Mouse (Mus musculus): ENCODE results near the gene Fggy. TPM values are rescaled to one million over a fixed set of nuclear protein-coding genes. Genes with fewer than 3 reads are reported as not detected.
A peak's percentile ranks its signal among the peaks of the same experiment; 100 is the strongest.

Fggy gene
- polyA plus RNA-seq, 1 experiment from 2014 or later = 6.3 TPM

DNA sequence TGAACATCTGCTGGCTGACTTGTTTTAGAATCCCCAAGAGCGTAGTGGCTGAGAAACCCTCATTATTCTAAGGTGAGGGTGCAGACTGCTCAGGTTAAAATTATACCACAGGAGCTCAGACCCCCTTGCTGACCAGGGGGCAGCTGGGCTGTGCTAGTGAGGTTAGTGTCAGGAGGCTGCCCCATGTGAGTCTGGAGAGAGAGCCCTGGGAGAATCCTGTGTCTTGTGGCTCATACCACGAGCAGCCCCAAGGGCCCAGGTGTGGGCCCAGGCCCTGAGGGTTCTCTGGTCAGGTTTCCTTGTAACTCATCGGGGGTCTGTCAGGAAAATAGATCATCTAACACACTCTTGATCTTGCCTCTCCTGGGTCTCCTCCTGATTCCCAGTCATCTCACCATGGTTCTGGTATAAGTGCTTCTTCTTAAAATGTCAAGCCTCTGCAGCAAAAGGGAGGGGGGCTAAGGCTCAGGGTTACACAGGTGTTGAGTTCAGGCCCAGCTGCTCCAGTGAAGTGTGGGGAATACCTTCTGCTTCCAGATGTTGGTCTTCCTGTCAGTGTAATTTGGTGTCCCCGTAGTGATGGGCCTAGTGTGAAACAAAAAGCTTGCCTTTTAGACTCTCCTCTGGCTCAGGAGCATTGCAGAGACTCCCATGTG, 26.9 kb downstream of the Fggy start:
- Histone ChIP-seq H3K4me3 (ENCODE audit: low read depth, low read length) (no peak overlapping the region), H3K27me3 (replicated peaks; ENCODE audit: control insufficient read depth, insufficient read depth, low read length) (no peaks in the 10 kb centered on the region), H3K9ac (ENCODE audit: low read length) (no peak overlapping the region), H3K36me3 (ENCODE audit: control insufficient read depth, insufficient read depth, low read length) (no peaks in the 10 kb centered on the region), H3K9me3 (replicated peaks; ENCODE audit: control insufficient read depth, low read length) (no peaks in the 10 kb centered on the region), H3K4me1 (ENCODE audit: control insufficient read depth, insufficient read depth, low read length) (no peaks in the 10 kb centered on the region), H3K27ac (ENCODE audit: low read depth, low read length) (no peak overlapping the region), H3K4me2 (ENCODE audit: low read length) (no peak overlapping the region)
- WGBS = 86% methylated on average over 4 of the region's 4 CpGs
- ATAC-seq (no peak), DNase-seq (ENCODE audit: low spot score) (no peak)

DNA sequence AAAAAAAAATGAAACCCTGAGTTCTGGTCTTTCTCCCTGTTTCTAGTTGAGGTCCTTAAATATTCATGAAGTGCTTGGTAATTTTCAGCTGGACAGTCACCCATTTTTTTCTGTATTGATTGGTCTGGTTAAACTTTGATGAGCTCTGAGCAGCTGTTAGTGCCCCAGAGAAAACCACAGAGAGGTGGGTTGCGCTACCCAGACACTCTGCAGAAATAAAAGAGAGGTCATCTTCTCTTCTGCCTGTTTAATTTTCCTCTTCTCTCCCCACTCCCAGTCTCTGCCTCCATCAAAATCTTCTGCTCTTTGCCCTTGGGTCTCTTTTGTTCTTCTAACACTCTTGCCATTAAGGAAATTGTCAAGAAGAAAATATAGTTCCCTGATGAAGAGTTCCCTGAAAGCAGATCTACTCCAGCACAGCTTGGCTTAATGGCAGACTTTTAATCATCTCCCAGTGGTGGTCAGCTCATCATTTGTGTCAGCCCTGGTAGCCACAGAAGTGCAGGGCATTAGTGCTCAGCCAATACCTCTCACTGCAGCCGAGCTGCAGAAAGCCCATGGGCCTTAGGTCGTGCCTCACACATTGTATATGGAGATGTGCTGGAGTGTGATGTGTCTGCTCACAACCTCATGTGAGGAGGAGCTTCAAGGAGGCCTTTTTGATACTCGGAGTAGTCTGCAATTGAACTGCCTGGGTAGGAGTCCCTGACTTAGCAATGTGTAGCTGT, 29.1 kb downstream of the Fggy start:
- no peaks in the 10 kb centered on the region for H3K36me3 ChIP-seq (ENCODE audit: control insufficient read depth, insufficient read depth, low read length)
- ATAC-seq (no peak), DNase-seq (ENCODE audit: low spot score) (no peak)
- H3K4me1 ChIP-seq (ENCODE audit: control insufficient read depth, insufficient read depth, low read length) = no peaks in the 10 kb centered on the region
- no peak overlapping the region for H3K4me3 ChIP-seq (ENCODE audit: low read depth, low read length)
- no peak overlapping the region for H3K27ac ChIP-seq (ENCODE audit: low read depth, low read length)
- H3K4me2 ChIP-seq (ENCODE audit: low read length) = no peak overlapping the region
- H3K27me3 ChIP-seq (replicated peaks; ENCODE audit: control insufficient read depth, insufficient read depth, low read length) = no peaks in the 10 kb centered on the region
- WGBS = 83% methylated on average over 4 of the region's 4 CpGs
- no peak overlapping the region for H3K9ac ChIP-seq (ENCODE audit: low read length)
- H3K9me3 ChIP-seq (replicated peaks; ENCODE audit: control insufficient read depth, low read length) = no peaks in the 10 kb centered on the region

DNA sequence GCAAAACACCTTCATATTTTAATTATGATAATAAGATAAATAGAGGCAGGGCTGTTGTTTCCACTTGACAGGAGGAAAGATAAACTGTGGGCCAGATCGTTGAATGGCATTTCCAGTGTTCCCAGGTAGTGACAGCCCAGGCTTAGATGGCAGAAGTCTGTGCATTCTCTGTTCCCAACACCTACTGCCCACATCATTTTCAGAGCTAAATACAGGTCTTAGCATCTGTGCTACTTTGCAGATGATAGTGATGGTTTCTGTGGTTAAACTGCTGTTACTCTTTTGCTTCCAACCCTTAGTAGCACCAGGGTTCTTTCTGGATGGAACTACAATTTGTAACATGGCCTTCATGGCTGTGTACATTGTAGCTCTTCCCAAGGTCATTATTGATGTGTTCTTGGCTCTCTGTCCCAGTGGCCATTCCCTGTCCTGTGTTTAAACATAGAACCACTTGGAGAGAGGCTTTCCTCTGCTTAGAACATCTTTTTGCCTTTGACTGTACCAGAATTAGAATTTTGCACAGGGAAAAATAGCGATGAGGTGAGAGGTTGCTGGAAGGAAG, 31.5 kb downstream of the Fggy start:
- ATAC-seq (no peak), DNase-seq (ENCODE audit: low spot score) (no peak)
- Histone ChIP-seq H3K4me1 (ENCODE audit: control insufficient read depth, insufficient read depth, low read length) (no peaks in the 10 kb centered on the region), H3K27me3 (replicated peaks; ENCODE audit: control insufficient read depth, insufficient read depth, low read length) (no peaks in the 10 kb centered on the region), H3K4me3 (ENCODE audit: low read depth, low read length) (no peak overlapping the region), H3K27ac (ENCODE audit: low read depth, low read length) (no peak overlapping the region), H3K36me3 (ENCODE audit: control insufficient read depth, insufficient read depth, low read length) (no peaks in the 10 kb centered on the region), H3K9ac (ENCODE audit: low read length) (no peak overlapping the region), H3K9me3 (replicated peaks; ENCODE audit: control insufficient read depth, low read length) (no peaks in the 10 kb centered on the region), H3K4me2 (ENCODE audit: low read length) (no peak overlapping the region)
- WGBS = 92% methylated on average over 2 of the region's 2 CpGs

DNA sequence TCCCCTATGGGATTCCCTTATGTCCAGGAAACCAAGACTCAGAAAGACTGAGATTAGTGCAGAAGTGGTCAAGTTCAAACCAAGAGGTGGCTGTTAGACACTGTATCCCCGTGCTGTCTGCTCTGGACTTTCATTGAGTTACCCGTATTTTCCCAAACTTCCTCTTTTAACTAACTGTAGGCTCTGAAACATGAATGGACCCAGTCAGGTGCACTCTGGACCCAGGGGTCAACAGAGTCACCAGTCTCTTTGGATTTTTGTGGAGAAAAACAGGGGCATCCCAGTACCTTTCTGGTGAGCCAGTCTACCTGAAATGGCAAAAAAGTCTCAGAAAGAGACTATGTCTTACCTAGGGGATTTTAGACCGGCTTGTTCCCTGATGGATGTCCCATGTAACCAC, 33.6 kb downstream of the Fggy start:
- no peaks in the 10 kb centered on the region for H3K36me3 ChIP-seq (ENCODE audit: control insufficient read depth, insufficient read depth, low read length)
- H3K27me3 ChIP-seq (replicated peaks; ENCODE audit: control insufficient read depth, insufficient read depth, low read length) = no peaks in the 10 kb centered on the region
- ATAC-seq (no peak), DNase-seq (ENCODE audit: low spot score) (no peak)
- H3K9ac ChIP-seq (ENCODE audit: low read length) = no peak overlapping the region
- no peak overlapping the region for H3K4me3 ChIP-seq (ENCODE audit: low read depth, low read length)
- no peaks in the 10 kb centered on the region for H3K9me3 ChIP-seq (replicated peaks; ENCODE audit: control insufficient read depth, low read length)
- 90% methylated on average over 3 of the region's 3 CpGs for WGBS
- no peaks in the 10 kb centered on the region for H3K4me1 ChIP-seq (ENCODE audit: control insufficient read depth, insufficient read depth, low read length)
- H3K27ac ChIP-seq (ENCODE audit: low read depth, low read length) = no peak overlapping the region
- H3K4me2 ChIP-seq (ENCODE audit: low read length) = no peak overlapping the region

DNA sequence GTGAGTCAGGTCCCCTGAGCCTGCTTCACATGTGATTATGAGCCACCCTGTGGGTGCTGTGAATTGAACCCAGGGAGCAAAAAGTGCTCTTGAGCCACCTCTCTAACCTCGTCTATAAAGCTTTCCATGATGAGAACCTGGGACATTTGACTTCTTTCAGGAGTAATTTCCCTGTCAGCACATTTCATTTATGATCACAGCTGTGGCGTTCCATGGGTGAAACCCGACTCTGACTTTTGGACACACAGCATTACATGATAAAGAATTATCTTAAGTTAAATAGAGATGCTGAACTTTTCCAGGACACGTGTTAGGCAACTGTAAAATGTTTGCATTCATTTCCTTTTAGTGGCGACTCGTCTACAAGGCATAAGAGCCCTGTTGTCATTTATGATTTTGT, 39.9 kb downstream of the Fggy start:
- H3K4me3 ChIP-seq (ENCODE audit: low read depth, low read length) = no peak overlapping the region
- DNase-seq (ENCODE audit: low spot score) (no peak), ATAC-seq (no peak)
- H3K27me3 ChIP-seq (replicated peaks; ENCODE audit: control insufficient read depth, insufficient read depth, low read length) = no peaks in the 10 kb centered on the region
- WGBS = 89% methylated on average over 6 of the region's 6 CpGs
- no peak overlapping the region for H3K9ac ChIP-seq (ENCODE audit: low read length)
- H3K36me3 ChIP-seq (ENCODE audit: control insufficient read depth, insufficient read depth, low read length) = no peaks in the 10 kb centered on the region
- H3K27ac ChIP-seq (ENCODE audit: low read depth, low read length) = no peak overlapping the region
- H3K4me2 ChIP-seq (ENCODE audit: low read length) = no peak overlapping the region
- H3K9me3 ChIP-seq (replicated peaks; ENCODE audit: control insufficient read depth, low read length) = no peaks in the 10 kb centered on the region
- no peaks in the 10 kb centered on the region for H3K4me1 ChIP-seq (ENCODE audit: control insufficient read depth, insufficient read depth, low read length)

DNA sequence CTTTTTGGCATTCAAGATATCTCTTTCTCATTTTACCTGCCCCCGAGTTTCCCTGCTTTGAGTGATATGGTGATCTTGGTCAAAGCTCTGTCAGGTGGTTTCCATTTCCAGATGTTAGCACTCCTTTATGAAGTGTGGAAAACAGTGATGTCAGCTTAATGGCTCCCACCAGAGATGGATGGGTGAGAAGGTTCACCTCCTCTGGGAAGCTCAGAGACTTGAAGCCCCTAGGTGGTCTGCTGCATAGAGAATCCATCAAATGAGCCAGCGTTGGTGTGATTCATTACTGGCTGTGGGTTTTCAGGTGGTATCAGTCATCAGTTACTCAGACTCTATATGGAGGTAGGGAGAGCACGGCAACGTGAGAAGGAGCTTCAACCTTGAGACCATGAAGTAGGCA, 44.5 kb downstream of the Fggy start:
- 92% methylated on average over 4 of the region's 4 CpGs for WGBS
- ATAC-seq = no peak

DNA sequence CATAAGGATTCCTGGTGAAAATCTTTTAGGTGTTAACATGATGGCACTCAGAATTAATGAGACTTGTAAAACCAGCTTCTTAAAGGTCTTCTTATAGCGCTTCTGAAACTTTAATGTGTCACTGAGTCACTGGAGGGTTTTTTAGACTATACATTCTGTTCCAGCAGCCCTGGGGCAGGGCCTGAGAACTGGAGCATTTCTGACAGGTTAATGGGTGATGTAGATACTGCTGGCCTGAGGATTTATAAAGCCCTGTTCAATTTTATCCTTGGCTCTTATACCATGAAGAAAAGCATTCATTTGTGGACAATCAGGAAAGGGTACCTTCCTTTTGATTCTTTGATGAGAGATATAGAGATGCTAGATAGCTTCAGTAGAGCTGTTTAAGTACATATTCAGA, 45.9 kb downstream of the Fggy start:
- ATAC-seq = no peak
- Histone ChIP-seq H3K4me2 (ENCODE audit: low read length) (no peak overlapping the region), H3K9me3 (replicated peaks; ENCODE audit: control insufficient read depth, low read length) (no peaks in the 10 kb centered on the region), H3K4me1 (ENCODE audit: control insufficient read depth, insufficient read depth, low read length) (no peaks in the 10 kb centered on the region), H3K27ac (ENCODE audit: low read depth, low read length) (no peak overlapping the region), H3K9ac (ENCODE audit: low read length) (no peak overlapping the region), H3K4me3 (ENCODE audit: low read depth, low read length) (no peak overlapping the region), H3K27me3 (replicated peaks; ENCODE audit: control insufficient read depth, insufficient read depth, low read length) (no peaks in the 10 kb centered on the region), H3K36me3 (ENCODE audit: control insufficient read depth, insufficient read depth, low read length) (no peaks in the 10 kb centered on the region)
- no peak for DNase-seq (ENCODE audit: low spot score)
- 82% methylated on average over 1 of the region's 1 CpGs for WGBS

More for the DNA sequence above, 44.5 kb downstream of the Fggy start:
- Histone ChIP-seq H3K4me1 (ENCODE audit: control insufficient read depth, insufficient read depth, low read length) (no peaks in the 10 kb centered on the region), H3K9me3 (replicated peaks; ENCODE audit: control insufficient read depth, low read length) (no peaks in the 10 kb centered on the region), H3K36me3 (ENCODE audit: control insufficient read depth, insufficient read depth, low read length) (no peaks in the 10 kb centered on the region), H3K27me3 (replicated peaks; ENCODE audit: control insufficient read depth, insufficient read depth, low read length) (no peaks in the 10 kb centered on the region), H3K9ac (ENCODE audit: low read length) (no peak overlapping the region), H3K4me2 (ENCODE audit: low read length) (no peak overlapping the region), H3K27ac (ENCODE audit: low read depth, low read length) (no peak overlapping the region), H3K4me3 (ENCODE audit: low read depth, low read length) (no peak overlapping the region)
- DNase-seq (ENCODE audit: low spot score) = no peak

DNA sequence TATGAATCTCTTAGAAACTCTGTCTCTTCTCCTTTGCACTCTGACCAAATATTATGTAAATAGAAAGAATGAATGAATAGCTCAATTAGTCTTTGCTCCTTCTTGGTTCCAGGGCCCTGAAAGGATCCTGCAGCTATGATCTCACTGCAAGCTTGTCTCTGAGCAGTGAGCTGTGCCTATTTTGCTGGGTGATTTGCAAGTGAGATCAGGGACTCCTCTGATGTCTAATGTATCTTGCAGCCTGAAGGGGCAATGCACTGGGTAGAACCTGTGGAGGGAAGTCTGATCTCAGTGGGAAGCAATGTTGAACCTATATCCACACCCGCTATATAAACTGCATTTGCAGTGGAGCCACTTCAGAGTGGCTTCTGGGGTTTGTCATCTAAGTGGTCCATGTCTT, 53.4 kb downstream of the Fggy start:
- H3K27ac ChIP-seq (ENCODE audit: low read depth, low read length) = no peak overlapping the region
- peak; percentile 35 for DNase-seq (ENCODE audit: low spot score)
- no peak overlapping the region for H3K4me3 ChIP-seq (ENCODE audit: low read depth, low read length)
- H3K4me1 ChIP-seq (ENCODE audit: control insufficient read depth, insufficient read depth, low read length) = no peaks in the 10 kb centered on the region
- WGBS = 63% methylated on average over 1 of the region's 1 CpGs
- no peak overlapping the region for H3K4me2 ChIP-seq (ENCODE audit: low read length)
- H3K36me3 ChIP-seq (ENCODE audit: control insufficient read depth, insufficient read depth, low read length) = no peaks in the 10 kb centered on the region
- H3K9ac ChIP-seq (ENCODE audit: low read length) = no peak overlapping the region
- no peaks in the 10 kb centered on the region for H3K9me3 ChIP-seq (replicated peaks; ENCODE audit: control insufficient read depth, low read length)
- peak; percentile 52; the same call in 1 of the 2 replicates for ATAC-seq
- no peaks in the 10 kb centered on the region for H3K27me3 ChIP-seq (replicated peaks; ENCODE audit: control insufficient read depth, insufficient read depth, low read length)

DNA sequence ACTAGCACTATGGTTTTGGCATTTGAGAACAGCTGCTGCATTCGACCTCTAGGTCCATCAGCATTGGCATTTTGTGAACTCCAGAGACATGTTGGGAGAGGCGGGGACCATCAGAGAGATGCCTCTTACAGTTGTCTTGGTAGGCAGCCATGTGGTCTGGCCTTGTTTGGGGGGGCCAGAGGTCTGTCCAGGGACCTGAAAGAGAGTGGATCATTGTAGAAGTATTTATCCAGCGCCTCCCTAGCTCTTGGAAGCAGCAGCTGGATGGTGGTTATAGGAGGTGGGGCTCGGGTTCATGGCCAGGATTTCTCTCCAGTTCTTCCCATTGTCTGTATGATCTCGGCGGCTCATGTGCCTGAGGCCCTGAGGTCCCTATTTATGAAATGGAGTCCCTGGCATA, 54.1 kb downstream of the Fggy start:
- no peaks in the 10 kb centered on the region for H3K4me1 ChIP-seq (ENCODE audit: control insufficient read depth, insufficient read depth, low read length)
- no peak overlapping the region for H3K9ac ChIP-seq (ENCODE audit: low read length)
- H3K27me3 ChIP-seq (replicated peaks; ENCODE audit: control insufficient read depth, insufficient read depth, low read length) = no peaks in the 10 kb centered on the region
- H3K4me2 ChIP-seq (ENCODE audit: low read length) = no peak overlapping the region
- no peaks in the 10 kb centered on the region for H3K9me3 ChIP-seq (replicated peaks; ENCODE audit: control insufficient read depth, low read length)
- no peak for DNase-seq (ENCODE audit: low spot score)
- H3K36me3 ChIP-seq (ENCODE audit: control insufficient read depth, insufficient read depth, low read length) = no peaks in the 10 kb centered on the region
- whole genome bisulfite sequencing = 89% methylated on average over 6 of the region's 6 CpGs
- no peak overlapping the region for H3K27ac ChIP-seq (ENCODE audit: low read depth, low read length)
- ATAC-seq = no peak
- H3K4me3 ChIP-seq (ENCODE audit: low read depth, low read length) = no peak overlapping the region

Measured in forebrain, embryonic 14.5 days (tissue).